Mouse (Mus musculus): ENCODE data around the gene Kdm5d. TPM values are rescaled to one million over a fixed set of nuclear protein-coding genes. Genes with fewer than 3 reads are reported as not detected.

Kdm5d gene
- 55.4 TPM for polyA plus RNA-seq (2017; shearing (Covaris generic))

GRCm38 (mm10) chrY:897393-898227, at the start of gene Kdm5d:
Kdm5d (plus strand) TSS chrY:897788.

Other genes starting within 250 kb of the Kdm5d start
- gene Zfy1, start 100.4 kb upstream of the Kdm5d start, polyA plus RNA-seq (2017; shearing (Covaris generic)): not detected
- not detected for gene Uba1y, start 79.1 kb upstream of the Kdm5d start, polyA plus RNA-seq (2017; shearing (Covaris generic))
- gene Eif2s3y, start 112.8 kb downstream of the Kdm5d start, polyA plus RNA-seq (2017; shearing (Covaris generic)): 142 TPM